Mouse (Mus musculus): Measurements from ENCODE around the gene Trim15.
A peak's percentile ranks its signal among the peaks of the same experiment; 100 is the strongest.

Trim15 gene

DNA sequence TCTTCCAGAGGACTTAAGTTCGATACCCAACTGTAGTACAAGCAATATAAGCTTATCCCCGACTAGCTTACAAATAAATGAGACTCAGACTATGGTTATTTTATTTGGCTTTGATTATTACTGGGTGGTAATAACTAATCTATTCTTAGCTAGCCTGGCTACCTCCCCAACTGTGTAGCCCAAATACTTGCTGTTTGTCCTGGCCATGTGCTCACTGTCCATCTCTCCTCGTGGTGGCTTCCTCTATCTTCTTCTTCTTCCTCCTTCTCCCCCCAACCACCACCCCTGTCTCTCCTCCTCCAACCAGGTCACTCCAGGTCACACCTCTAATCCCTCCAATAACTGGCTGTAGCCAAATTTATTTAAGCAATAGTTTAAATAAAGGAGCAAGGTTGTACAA lies 36.5 kb downstream of the Trim15 start:
- DNase-seq (ENCODE audit: low spot score in 2 of 2), result no peak

DNA sequence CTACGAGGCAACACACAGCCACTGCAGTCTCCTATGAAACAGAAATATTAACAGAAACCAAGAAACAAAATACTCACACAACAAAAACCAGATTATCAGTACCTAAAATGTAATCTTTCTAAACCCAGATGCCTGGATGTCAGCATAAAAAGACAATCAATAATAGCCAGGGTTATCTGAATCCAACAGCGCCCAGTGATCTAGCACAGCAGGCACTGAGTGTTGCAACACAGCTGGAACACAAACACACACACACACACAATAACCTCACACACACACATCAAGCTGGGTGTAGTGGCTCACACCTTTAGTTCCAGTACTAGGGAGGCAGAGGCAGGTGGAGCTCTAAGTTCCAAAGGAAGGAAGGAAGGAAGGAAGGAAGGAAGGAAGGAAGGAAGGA lies 38.5 kb downstream of the Trim15 start:
- DNase-seq (ENCODE audit: low spot score in 2 of 2), result no peak

DNA sequence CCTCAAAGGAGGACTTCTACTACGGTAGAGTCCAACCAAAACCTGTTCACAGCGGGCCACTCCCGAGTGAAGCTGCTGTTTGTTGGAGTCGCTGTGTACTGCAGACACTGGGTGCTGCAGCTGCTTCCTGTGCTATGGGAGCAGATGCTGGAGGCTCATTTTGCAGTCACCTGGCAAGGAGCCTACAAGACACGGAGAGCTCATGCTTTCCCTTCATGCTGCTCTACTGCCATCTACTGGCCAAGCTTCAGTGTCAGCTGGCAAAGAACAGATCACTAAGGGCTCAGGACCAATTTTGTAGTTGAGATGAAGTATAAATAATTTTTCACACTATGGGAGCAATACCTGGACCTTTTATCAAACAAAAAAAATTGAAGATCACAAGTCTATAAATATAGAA lies 41.0 kb downstream of the Trim15 start:
- DNase-seq (ENCODE audit: low spot score in 2 of 2), result peak; percentile 74 to 86

- DNase-seq (ENCODE audit: low spot score in 2 of 2), result peak in 1 of 2 experiments; percentile 7
These were observed 41.5 kb downstream of the Trim15 start for GRCm38 (mm10) chr17:36825525-36825924.

DNA sequence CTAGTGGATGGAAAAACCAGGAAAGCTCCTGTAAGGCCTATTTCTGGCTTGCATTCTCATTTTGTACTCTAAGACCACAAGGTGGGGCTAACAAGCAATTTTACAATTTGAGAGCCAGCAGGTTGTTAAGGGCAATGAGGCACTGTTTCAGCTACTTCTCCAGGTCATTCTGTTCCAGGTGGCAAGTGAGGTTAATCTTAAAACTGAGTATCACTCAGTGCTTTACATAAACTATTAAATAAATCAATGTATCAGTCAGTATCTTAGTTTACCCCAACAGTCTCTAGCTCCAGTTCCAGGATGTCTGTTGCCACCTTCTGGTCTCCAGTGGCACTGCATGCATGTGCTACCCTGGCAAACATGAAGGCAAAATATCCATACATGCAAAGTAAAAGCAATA lies 43.0 kb downstream of the Trim15 start:
- peak in 1 of 2 experiments; percentile 50 for DNase-seq (ENCODE audit: low spot score in 2 of 2)

DNA sequence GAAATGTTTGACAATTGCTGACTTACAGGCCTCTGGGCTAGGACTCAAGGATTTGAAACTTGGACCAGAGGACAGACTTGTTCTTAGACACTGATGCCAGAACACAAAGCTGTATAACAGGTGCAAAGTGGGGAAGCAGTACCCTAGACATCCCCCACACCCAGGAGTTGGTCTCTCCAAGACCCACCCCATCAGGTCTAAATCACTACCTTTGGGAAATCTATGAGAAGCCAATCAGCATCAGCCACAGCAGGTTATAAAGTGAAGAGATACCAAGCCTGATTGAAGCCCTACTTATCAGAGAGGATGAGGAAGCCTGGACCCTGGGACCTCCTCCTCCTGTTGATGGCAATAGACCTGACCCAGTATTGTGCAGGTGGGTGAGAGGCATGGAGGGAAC lies 55.1 kb downstream of the Trim15 start, which contains the start of gene H2-M10.6:
H2-M10.6 (plus strand) TSS at position 301 of the 400 bp plus-strand sequence.
- no peak for DNase-seq (ENCODE audit: low spot score in 2 of 2)

Measured in cerebellum, postnatal 4 days (tissue).